Mouse (Mus musculus) CD4-positive, CD25-positive, alpha-beta regulatory T cell, adult 2 months (primary cell): Measurements from ENCODE around the gene Erfe.

Source experiments
- DNase-seq: peaks from one replicate; pipeline ENCODE4 v3.0.0-alpha.2; 2012; ENCODE audit warnings: low read depth, low spot score

The Erfe gene

DNA sequence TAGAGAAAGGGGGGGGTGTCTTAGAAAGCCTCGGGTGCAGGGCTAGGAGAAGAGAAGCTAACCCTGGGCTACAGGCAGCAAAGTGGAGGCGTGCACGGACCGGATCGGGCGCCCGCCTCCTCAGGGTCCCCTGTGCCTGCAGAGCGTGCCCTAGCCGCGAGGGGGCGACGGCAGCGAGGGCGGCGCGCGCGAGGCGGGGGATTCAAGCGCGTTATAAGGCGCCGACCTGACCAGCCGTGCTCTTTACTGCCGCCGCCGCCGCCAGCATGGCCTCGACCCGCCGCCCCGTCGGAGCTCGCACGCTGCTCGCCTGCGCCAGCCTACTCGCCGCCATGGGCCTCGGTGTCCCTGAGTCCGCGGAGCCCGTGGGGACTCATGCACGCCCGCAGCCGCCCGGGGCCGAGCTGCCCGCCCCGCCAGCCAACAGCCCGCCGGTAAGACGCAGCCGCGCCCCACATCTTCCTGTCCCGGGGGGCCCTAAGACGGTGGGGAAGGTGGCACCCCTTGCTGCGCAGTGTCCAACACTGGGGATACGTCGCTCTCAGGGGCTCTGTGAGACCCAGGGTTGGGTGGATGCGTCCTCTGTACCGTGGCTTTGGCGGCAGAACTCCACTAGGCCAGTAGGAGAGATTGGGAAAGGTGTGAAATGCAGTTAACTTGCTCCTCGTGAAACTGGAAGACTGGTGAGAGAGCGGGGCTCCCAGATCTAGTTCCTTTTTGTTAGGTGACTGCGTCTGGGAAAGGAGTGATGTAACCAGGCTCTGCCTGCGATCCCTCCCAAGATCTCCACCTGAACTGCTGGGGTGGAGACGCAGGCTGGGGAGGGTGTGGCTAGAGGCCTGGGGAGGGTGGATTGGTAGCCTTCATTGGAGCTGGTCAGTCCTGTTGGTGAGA, at the start of gene Erfe:
Gene Erfe (plus strand): TSS at position 216 of the 894 bp plus-strand sequence.
- DNase-seq, result peak; percentile 85

DNA sequence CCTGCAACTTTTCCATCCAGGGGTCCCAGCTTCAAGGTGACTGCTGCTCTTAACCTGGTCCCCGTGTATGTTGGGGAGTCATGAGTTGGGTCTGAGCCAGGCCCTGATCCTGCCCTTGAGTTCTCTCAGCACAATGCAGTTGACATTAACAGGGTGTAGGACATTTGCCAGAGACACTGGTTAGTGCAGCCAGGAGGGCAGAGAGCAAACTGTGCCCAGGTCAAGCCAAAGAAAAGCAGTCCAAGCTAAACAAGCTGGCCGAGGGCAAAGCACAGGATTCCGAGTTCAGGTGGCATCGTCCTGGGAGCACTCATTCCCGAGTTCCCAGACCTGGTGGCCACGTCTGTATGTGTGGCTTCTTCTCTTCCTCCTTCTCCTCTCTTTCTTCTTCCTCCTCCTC, 48.6 kb upstream of the Erfe start:
- DNase-seq, result no peak

- DNase-seq, result no peak
These were observed 44.3 kb upstream of the Erfe start, which contains the start of gene Espnl for GRCm38 (mm10) chr1:91321760-91322438. Gene Espnl (plus strand): TSS chr1:91322075.

GRCm38 (mm10) chr1:91324646-91325045, 41.6 kb upstream of the Erfe start:
- DNase-seq, result no peak

- DNase-seq, result no peak
These were observed 40.7 kb upstream of the Erfe start for GRCm38 (mm10) chr1:91325488-91326042.

DNA sequence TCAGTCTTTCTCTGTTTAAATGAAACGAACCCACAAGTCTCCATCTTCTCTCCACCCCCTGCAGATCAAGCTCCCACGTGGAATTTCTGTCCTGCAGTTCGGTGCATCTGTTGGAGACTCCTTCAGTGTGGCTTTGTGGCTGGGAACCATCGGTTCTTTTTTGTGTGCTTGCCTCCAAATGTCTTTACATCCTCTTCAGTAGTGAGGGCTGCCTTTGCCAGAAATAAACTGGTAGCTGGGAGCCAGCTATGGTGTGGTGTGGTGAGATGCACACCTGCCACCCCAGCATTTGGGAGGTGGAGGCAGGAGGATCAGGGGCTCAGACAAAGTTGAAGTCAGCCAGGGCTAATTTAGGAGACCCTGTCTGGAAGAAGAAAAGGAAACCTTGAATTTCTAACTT, 34.1 kb upstream of the Erfe start:
- no peak for DNase-seq

DNA sequence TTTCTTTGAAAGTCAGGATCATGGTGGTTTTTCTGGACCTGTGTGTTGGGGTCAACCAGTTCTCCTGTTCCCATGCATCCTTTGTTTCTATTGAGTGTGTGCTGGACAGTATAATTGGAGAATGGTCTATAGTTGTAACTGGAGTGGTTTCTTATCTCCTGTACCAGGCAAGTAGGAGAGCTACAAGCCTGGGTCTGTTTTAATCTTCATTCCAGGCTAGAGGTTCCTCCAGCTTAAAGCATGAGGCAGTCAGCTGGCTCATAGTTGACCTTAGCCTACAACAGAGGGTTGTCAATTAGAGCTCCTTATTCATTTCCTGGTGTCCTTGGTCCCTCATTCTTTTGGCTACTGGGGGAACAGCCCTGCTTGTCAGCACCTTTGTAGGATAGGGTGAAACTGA, 32.6 kb upstream of the Erfe start:
- DNase-seq, result no peak

DNA sequence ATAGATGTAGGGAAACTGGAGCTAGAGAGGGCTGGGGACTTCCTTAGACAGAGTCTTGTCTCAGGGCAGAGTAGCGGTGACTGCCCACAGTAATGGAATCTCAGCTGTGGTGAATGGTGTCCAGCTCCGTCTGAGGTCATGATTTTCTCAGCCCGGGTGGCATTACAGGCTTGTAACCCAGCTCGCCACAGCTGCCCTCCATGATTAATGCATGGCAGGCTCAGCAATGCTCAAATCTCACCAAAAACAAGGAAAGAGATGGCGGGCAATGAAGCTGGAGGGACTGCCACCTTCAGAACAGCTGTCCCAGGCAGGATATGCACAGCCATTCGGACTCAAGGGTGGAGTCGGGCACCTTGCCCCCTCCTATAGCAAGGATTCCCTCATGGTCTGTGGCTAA, 28.9 kb upstream of the Erfe start:
- DNase-seq, result no peak

DNA sequence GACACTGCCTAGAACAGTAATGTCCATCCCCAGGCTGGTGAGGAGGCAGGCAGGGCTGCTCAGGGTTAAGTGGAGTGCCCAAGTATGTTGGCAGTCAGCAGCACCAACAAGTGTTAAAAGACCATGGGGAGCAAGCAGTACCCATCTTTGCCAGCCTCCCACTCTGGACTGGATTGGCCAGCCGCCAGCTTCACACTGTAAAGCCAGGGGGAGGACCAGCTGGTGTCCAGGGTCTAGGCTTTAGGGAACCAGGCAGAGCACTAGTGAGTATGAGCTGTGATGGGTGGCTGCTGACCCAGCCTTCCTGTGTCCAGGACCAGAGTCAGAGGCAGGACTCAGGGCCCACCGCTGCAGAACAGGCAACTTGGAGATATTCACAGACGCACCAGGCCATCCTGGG, 22.2 kb upstream of the Erfe start:
- no peak for DNase-seq

DNA sequence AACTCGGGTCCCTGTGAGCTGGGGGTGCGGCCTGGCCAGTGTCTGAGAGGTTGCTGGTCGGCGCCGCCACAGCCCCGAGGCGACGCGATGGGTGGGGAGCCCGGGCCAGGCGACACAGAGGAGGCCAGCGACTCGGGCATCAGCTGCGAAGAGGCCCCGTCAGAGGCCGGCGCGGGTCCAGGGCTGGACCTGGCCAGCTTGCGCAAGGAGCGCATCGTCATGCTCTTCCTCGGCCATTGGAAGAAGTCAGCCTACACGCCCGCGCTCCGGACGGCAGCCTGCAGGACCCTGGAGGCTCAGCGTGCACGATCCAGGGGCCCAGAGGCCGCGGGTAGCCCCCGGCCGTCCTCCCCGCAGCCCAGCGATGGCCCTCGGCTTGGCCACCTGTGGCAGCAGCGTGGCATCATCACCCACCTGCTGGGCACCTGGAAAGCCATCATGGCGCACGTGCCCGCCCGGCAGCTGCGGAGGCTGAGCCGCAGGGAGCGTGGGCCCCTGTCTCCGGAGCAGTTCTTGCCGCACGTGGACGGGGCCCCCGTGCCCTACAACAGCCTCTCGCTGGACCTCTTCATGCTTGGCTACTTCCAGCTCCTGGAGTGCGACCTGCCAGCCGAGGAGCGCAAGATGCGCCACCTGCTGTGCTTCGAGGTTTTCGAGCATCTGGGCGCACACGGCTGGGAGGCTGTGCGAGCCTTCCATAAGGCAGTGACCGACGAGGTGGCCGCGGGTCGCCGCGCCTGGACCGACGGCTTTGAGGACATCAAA, 21.1 kb upstream of the Erfe start:
- DNase-seq, result no peak

GRCm38 (mm10) chr1:91346892-91347291, 19.3 kb upstream of the Erfe start:
- DNase-seq, result peak; percentile 76

GRCm38 (mm10) chr1:91350841-91351240, 15.4 kb upstream of the Erfe start, which contains the start of gene Klhl30:
Gene Klhl30 (plus strand): TSS chr1:91351016.
- DNase-seq, result no peak

DNA sequence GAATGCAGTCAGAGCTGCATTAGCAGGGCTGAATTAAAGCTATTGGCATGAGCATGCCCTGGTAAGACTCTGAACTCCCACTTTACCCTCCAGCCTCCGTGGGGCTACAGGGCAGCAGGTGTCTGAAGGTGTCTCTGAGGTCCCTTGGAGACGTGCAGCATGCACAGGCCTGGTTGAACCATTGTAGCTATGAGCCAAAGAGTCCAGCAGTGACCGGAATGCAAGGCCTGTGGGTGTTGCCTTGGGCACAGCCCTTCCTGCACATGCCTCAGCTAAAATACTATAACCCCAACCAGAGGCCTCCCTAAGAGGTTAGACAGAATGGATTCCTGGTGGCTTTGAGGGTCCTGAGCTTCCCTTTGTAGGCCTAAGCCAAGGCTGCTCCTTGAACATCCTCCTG, 15.0 kb upstream of the Erfe start:
- DNase-seq, result no peak

GRCm38 (mm10) chr1:91352277-91352676, 14.0 kb upstream of the Erfe start:
- DNase-seq, result no peak

GRCm38 (mm10) chr1:91356105-91356504, 10.1 kb upstream of the Erfe start:
- DNase-seq, result no peak

GRCm38 (mm10) chr1:91362113-91362512, 4.1 kb upstream of the Erfe start:
- DNase-seq, result no peak

DNA sequence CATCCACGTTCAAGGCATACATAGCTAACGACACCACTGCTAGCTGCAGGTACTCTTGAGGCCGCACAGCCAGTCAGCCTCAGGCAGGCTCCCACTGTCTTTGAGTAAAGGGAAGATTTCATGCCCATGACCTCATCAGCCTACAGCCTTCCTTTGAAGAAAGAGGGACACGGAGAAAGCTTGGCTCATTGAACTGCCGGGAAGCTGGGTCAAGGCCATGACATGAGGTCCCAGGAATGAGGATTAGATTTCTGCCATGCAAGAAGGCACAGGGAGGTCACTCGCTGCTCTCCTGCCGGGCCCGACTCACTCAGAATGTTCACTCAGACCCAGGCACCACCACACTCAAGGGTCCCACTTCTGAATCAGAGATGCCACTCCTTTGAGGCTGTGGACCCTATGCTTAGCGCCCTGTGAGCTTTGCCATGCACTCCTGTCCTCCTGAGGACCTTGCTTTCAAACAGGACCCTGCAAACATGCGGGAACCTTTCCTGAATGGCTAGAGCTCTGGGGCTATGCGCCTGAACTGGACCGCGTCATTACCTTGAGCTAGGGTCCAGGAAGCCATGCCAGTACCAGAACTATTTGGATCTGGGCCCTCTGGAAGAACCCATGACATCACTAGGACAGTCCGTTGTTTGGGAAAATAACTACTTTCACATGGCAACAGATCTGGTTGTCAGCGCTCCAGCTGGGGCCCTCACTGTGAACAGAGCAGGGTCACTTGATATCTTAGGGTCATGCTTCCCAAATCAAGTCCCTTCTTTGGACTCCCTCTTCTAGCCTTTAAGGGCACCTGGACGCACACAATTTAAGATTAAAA, 1.2 kb upstream of the Erfe start:
- DNase-seq, result no peak

GRCm38 (mm10) chr1:91365816-91366214, 415 bp upstream of the Erfe start:
- no peak for DNase-seq

DNA sequence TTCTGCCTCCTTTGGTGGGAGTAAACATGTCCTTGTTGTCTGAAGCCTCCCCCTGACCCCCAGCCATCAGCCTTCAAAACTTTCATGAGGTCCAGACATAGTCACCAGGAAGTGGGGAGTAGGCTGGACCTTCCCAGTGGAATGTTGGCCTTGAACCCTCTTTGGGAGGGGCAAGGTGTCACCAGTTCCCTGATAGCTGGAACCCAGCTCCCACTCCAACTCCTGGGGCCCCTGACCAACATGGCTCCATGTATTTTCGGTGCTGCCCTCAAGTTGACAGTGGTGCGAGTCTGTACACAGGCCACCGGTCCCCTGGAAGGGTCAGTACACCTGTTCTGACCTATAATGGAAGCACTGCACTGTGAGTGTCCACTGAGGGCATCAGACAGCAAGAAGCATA, 1.1 kb downstream of the Erfe start:
- DNase-seq, result no peak

- DNase-seq, result no peak
These were observed 3.2 kb downstream of the Erfe start for GRCm38 (mm10) chr1:91369408-91369807.

GRCm38 (mm10) chr1:91370055-91370454, 3.8 kb downstream of the Erfe start:
- DNase-seq, result no peak
